ENCODE assay signal across 11 mouse cellular contexts in genomic region chr19:47908961-47909371, GRCm38 (mm10). TPM values are rescaled to one million over a fixed set of nuclear protein-coding genes. Genes with fewer than 3 reads are reported as not detected.
DNase-seq lines count a peak whose midpoint lies in the region; ATAC-seq and TF ChIP-seq lines count a peak whose summit lies in the region.
"Had no signal": no experiment of that assay in that cellular context is flagged by ENCODE, and none has a peak within 500 bp of the region (broad histone marks: within the 10 kb centered on the region; RNA-seq: fewer than 3 reads in every experiment).

No protein-coding gene starts in this region.

- peak overlapping the region; percentile 57 for H3K4me2 ChIP-seq in heart, embryonic 12.5 days
- peak overlapping the region; percentile 58 for H3K4me2 ChIP-seq in limb, embryonic 12.5 days
- no peak overlapping the region for H3K4me2 ChIP-seq in stomach, postnatal 0 days (replicated peaks; ENCODE audit: low read depth)

- no peak for DNase-seq in heart, adult 8-10 months (ENCODE audit: low spot score)
- peak; percentile 34 for DNase-seq in thymus, adult 2 months
- no peak for DNase-seq in thymus, postnatal 25 days
- DNase-seq in stomach, postnatal 0 days (ENCODE audit: low spot score), result no peak
- no peak for DNase-seq in layer of hippocampus, postnatal 25 days (ENCODE audit: extremely low spot score in 1 of 2, low spot score in 1 of 2)
- no peak for DNase-seq in cerebellum, adult 11-12 months

- no peaks in the 10 kb centered on the region for H3K9me3 ChIP-seq in heart, embryonic 12.5 days (replicated peaks)
- H3K9me3 ChIP-seq in limb, embryonic 12.5 days, result no peaks in the 10 kb centered on the region
- no peaks in the 10 kb centered on the region for H3K9me3 ChIP-seq in stomach, postnatal 0 days (ENCODE audit: control insufficient read depth, low read length)

- TF ChIP-seq EP300 in stomach, postnatal 0 days (optimal IDR thresholded peaks at IDR 0.05), result no peak

- H3K9ac ChIP-seq in heart, embryonic 12.5 days, result peak overlapping the region; percentile 17; the same call in 1 of the 2 replicates
- H3K9ac ChIP-seq in limb, embryonic 12.5 days (replicated peaks), result peak overlapping the region; percentile 67
- H3K9ac ChIP-seq in stomach, postnatal 0 days (ENCODE audit: low read length), result peak overlapping the region; percentile 41; the same call in 1 of the 2 replicates

- TF ChIP-seq CTCF in thymus, adult 2 months (IDR thresholded peaks at IDR 0.05; ENCODE audit: borderline replicate concordance, control insufficient read depth, extremely low read depth, insufficient read depth, low read length, poor library complexity), result no peak
- no peak for TF ChIP-seq CTCF in stomach, postnatal 0 days (IDR thresholded peaks at IDR 0.05; ENCODE audit: low read depth)

- H3K36me3 ChIP-seq in heart, embryonic 12.5 days, result peaks cover 16% of the 10 kb centered on the region
- no peaks in the 10 kb centered on the region; the same call in 1 of the 2 replicates for H3K36me3 ChIP-seq in thymus, adult 2 months (ENCODE audit: control insufficient read depth, insufficient read depth, low read length)
- peaks cover 28% of the 10 kb centered on the region for H3K36me3 ChIP-seq in limb, embryonic 12.5 days
- H3K36me3 ChIP-seq in stomach, postnatal 0 days (ENCODE audit: control insufficient read depth, insufficient read depth, low read length), result no peaks in the 10 kb centered on the region

- H3K27ac ChIP-seq in heart, embryonic 12.5 days (ENCODE audit: poor library complexity, severe bottlenecking), result no peak overlapping the region
- H3K27ac ChIP-seq in thymus, adult 2 months (ENCODE audit: control insufficient read depth, insufficient read depth, low read length), result 0 out of 2 replicates have a peak overlapping the region, but pooled peaks have one; percentile 9
- H3K27ac ChIP-seq in limb, embryonic 12.5 days, result peak overlapping the region; percentile 95
- no peak overlapping the region for H3K27ac ChIP-seq in stomach, postnatal 0 days (replicated peaks)

- no peak for TF ChIP-seq POLR2A in thymus, adult 2 months (IDR thresholded peaks at IDR 0.05; ENCODE audit: control insufficient read depth, extremely low read depth, insufficient read depth, low read length, poor library complexity)

- ATAC-seq in heart, embryonic 12.5 days (ENCODE audit: insufficient number of reproducible peaks, low FRiP score), result no peak
- peak; percentile 52 for ATAC-seq in limb, embryonic 12.5 days (ENCODE audit: insufficient number of reproducible peaks, insufficient read depth, low FRiP score, low TSS enrichment, low read depth)
- 0 out of 2 replicates have a peak, but pooled peaks have one; percentile 9 for ATAC-seq in stomach, postnatal 0 days (ENCODE audit: low FRiP score, low TSS enrichment)

- WGBS in heart, embryonic 12.5 days, result 32% methylated on average over 6 of the region's 6 CpGs
- WGBS in thymus, adult 2 months, result 32% methylated on average over 6 of the region's 6 CpGs
- WGBS in limb, embryonic 12.5 days, result 13% methylated on average over 6 of the region's 6 CpGs
- 33% methylated on average over 6 of the region's 6 CpGs for WGBS in stomach, postnatal 0 days

- H3K4me1 ChIP-seq in heart, embryonic 12.5 days (replicated peaks), result peaks cover 58% of the 10 kb centered on the region
- peaks cover 59% of the 10 kb centered on the region for H3K4me1 ChIP-seq in thymus, adult 2 months (replicated peaks; ENCODE audit: control insufficient read depth, insufficient read depth, low read length)
- peaks cover 50% of the 10 kb centered on the region for H3K4me1 ChIP-seq in limb, embryonic 12.5 days (replicated peaks)
- peaks cover 11% of the 10 kb centered on the region for H3K4me1 ChIP-seq in stomach, postnatal 0 days (replicated peaks; ENCODE audit: control insufficient read depth, insufficient read depth)

- no peaks in the 10 kb centered on the region for H3K27me3 ChIP-seq in heart, embryonic 12.5 days (replicated peaks)
- H3K27me3 ChIP-seq in thymus, adult 2 months (ENCODE audit: control insufficient read depth, insufficient read depth, low read length), result no peaks in the 10 kb centered on the region
- no peaks in the 10 kb centered on the region for H3K27me3 ChIP-seq in limb, embryonic 12.5 days
- no peaks in the 10 kb centered on the region for H3K27me3 ChIP-seq in stomach, postnatal 0 days (ENCODE audit: control insufficient read depth, insufficient read depth, low read length)
- H3K27me3 ChIP-seq: CH12.LX had no signal

- H3K4me3 ChIP-seq in heart, embryonic 12.5 days, result no peak overlapping the region
- H3K4me3 ChIP-seq in thymus, adult 2 months (ENCODE audit: control insufficient read depth, insufficient read depth, low read length), result no peak overlapping the region
- peak overlapping the region; percentile 33 for H3K4me3 ChIP-seq in limb, embryonic 12.5 days (replicated peaks)
- H3K4me3 ChIP-seq in stomach, postnatal 0 days (ENCODE audit: low read depth, low read length), result no peak overlapping the region

RNA-seq across cellular contexts. Expression of gene Cfap43, which starts 10.1 kb away (rescaled TPM):
- polyA plus RNA-seq in heart, embryonic 12.5 days (2016; fragmentation: Nextera tagmentation; extraction: Ambion mirVana), result 0.10 and 0.19 TPM in 2 replicates
- under 1 TPM in 3 of 4 experiments, not detected in 1; 0.08 to 0.23 (median 0.22) TPM for total RNA-seq in heart, adult 8-10 months (2022)
- polyA plus RNA-seq in thymus, adult 2 months (2012; rRNA removed), result 0.13 and 0.20 TPM in 2 replicates
- 0.09 TPM in 1 of 2 replicates, not detected in the other for polyA plus RNA-seq in limb, embryonic 12.5 days (2016; fragmentation: Nextera tagmentation; extraction: Ambion mirVana)
- 0.51 and 1.1 TPM in 2 replicates for polyA plus RNA-seq in stomach, postnatal 0 days (2015; fragmentation: Nextera tagmentation; extraction: Ambion mirVana)
- total RNA-seq in layer of hippocampus, postnatal 25 days (2021), result 1 to 10 TPM in 1 of 2 experiments, under 1 TPM in 1; 0.74 to 1.3 TPM
- total RNA-seq: adrenal gland, adult 2 months had no signal
- polyA plus RNA-seq: adrenal gland, adult 2 months; large intestine, adult 2 months had no signal

RNA-seq across cellular contexts. Expression of gene Itprip, which starts 10.1 kb away (rescaled TPM):
- 24.4 and 25.5 TPM in 2 replicates for polyA plus RNA-seq in heart, embryonic 12.5 days (2016; fragmentation: Nextera tagmentation; extraction: Ambion mirVana)
- 10 to 100 TPM in 2 of 4 experiments, 1 to 10 TPM in 2; 8.1 to 15.4 (median 11.5) TPM for total RNA-seq in heart, adult 8-10 months (2022)
- 32.6 and 37.4 TPM in 2 replicates for polyA plus RNA-seq in thymus, adult 2 months (2012; rRNA removed)
- polyA plus RNA-seq in limb, embryonic 12.5 days (2016; fragmentation: Nextera tagmentation; extraction: Ambion mirVana), result 29.4 and 29.9 TPM in 2 replicates
- polyA plus RNA-seq in stomach, postnatal 0 days (2015; fragmentation: Nextera tagmentation; extraction: Ambion mirVana), result 7.9 and 9.0 TPM in 2 replicates
- total RNA-seq in layer of hippocampus, postnatal 25 days (2021), result 1 to 10 TPM; 1.0 to 1.2 TPM

RNA-seq across cellular contexts. Expression of gene Cfap58, which starts 28.5 kb away (rescaled TPM):
- polyA plus RNA-seq in heart, embryonic 12.5 days (2016; fragmentation: Nextera tagmentation; extraction: Ambion mirVana), result not detected in 2 replicates
- 1 to 10 TPM; 1.2 to 2.9 (median 1.9) TPM for total RNA-seq in heart, adult 8-10 months (2022)
- polyA plus RNA-seq in thymus, adult 2 months (2012; rRNA removed), result 0.03 and 0.04 TPM in 2 replicates
- 0.08 TPM in 1 of 2 replicates, not detected in the other for polyA plus RNA-seq in limb, embryonic 12.5 days (2016; fragmentation: Nextera tagmentation; extraction: Ambion mirVana)
- not detected in 2 replicates for polyA plus RNA-seq in stomach, postnatal 0 days (2015; fragmentation: Nextera tagmentation; extraction: Ambion mirVana)
- under 1 TPM; 0.39 to 0.59 TPM for total RNA-seq in layer of hippocampus, postnatal 25 days (2021)
- total RNA-seq: adrenal gland, adult 2 months had no signal
- polyA plus RNA-seq: adrenal gland, adult 2 months; large intestine, adult 2 months had no signal

RNA-seq across cellular contexts. Expression of gene Gsto2, which starts 43.6 kb away (rescaled TPM):
- polyA plus RNA-seq in heart, embryonic 12.5 days (2016; fragmentation: Nextera tagmentation; extraction: Ambion mirVana), result 0.76 and 1.3 TPM in 2 replicates
- 1 to 10 TPM; 2.3 to 3.5 (median 2.5) TPM for total RNA-seq in heart, adult 8-10 months (2022)
- 0.14 and 0.84 TPM in 2 replicates for polyA plus RNA-seq in thymus, adult 2 months (2012; rRNA removed)
- 0.59 and 0.97 TPM in 2 replicates for polyA plus RNA-seq in limb, embryonic 12.5 days (2016; fragmentation: Nextera tagmentation; extraction: Ambion mirVana)
- polyA plus RNA-seq in stomach, postnatal 0 days (2015; fragmentation: Nextera tagmentation; extraction: Ambion mirVana), result 3.5 and 4.2 TPM in 2 replicates
- 1 to 10 TPM; 2.2 to 2.4 TPM for total RNA-seq in layer of hippocampus, postnatal 25 days (2021)

RNA-seq across cellular contexts. Expression of gene Gsto1, which starts 54.2 kb away (rescaled TPM):
- 81.4 and 84.0 TPM in 2 replicates for polyA plus RNA-seq in heart, embryonic 12.5 days (2016; fragmentation: Nextera tagmentation; extraction: Ambion mirVana)
- total RNA-seq in heart, adult 8-10 months (2022), result 100 to 1,000 TPM; 186 to 266 (median 222) TPM
- polyA plus RNA-seq in thymus, adult 2 months (2012; rRNA removed), result 20.4 and 30.4 TPM in 2 replicates
- polyA plus RNA-seq in limb, embryonic 12.5 days (2016; fragmentation: Nextera tagmentation; extraction: Ambion mirVana), result 211 and 229 TPM in 2 replicates
- 3,153 and 3,669 TPM in 2 replicates for polyA plus RNA-seq in stomach, postnatal 0 days (2015; fragmentation: Nextera tagmentation; extraction: Ambion mirVana)
- total RNA-seq in layer of hippocampus, postnatal 25 days (2021), result 10 to 100 TPM; 55.2 to 63.5 TPM

Comparison
In these comparisons a context has a peak if more than half of its experiments do, and no peak if none do; other contexts are left out.
1. H3K27ac ChIP-seq: peak in thymus, adult 2 months (single experiment) and limb, embryonic 12.5 days (single experiment); none in heart, embryonic 12.5 days (single experiment) and stomach, postnatal 0 days (single experiment).
2. H3K9ac ChIP-seq: peak in every context shown above with its lines; median percentile 67 in limb, embryonic 12.5 days; 41 in stomach, postnatal 0 days; 17 in heart, embryonic 12.5 days.